Mouse (Mus musculus) colon, adult 2 months (tissue): ENCODE results near the gene Gm12216. TPM values are rescaled to one million over a fixed set of nuclear protein-coding genes. Genes with fewer than 3 reads are reported as not detected.

Experiments
- polyA plus RNA-seq: library from polyadenylated mRNA; depleted of rRNA; stranded (reverse); fragments of >200 nt; gene quantifications from 2 replicates; pipeline ENCODE4 v1.2.3, GENCODE M21; 2012; rRNA removed

Gm12216 gene
- 5.9 and 8.2 TPM in 2 replicates for polyA plus RNA-seq

GRCm38 (mm10) chr11:53858761-53859580 is at the start of gene Gm12216:
Gene Gm12216 (minus strand): TSS chr11:53859256.

GRCm38 (mm10) chr11:53891505-53892451 is 32.7 kb upstream of the Gm12216 start, which contains the start of gene Slc22a5:
Gene Slc22a5 (minus strand): TSS chr11:53891660.

GRCm38 (mm10) chr11:53773087-53773486 is 86.0 kb downstream of the Gm12216 start, which contains the start of gene Gm17334:
Gene Gm17334 (minus strand): TSS chr11:53773187.

GRCm38 (mm10) chr11:53769760-53770124 is 89.3 kb downstream of the Gm12216 start, which contains the start of gene Irf1:
Gene Irf1 (plus strand): TSS chr11:53770014.

Other genes with a start within 250 kb of the Gm12216 start
- not detected in 2 replicates for gene Il4, start 240.6 kb downstream of the Gm12216 start, polyA plus RNA-seq
- gene Il13, start 224.6 kb downstream of the Gm12216 start, polyA plus RNA-seq = not detected in 2 replicates
- gene Rad50, start 151.9 kb downstream of the Gm12216 start, polyA plus RNA-seq = 3.4 and 3.9 TPM in 2 replicates
- not detected in 2 replicates for gene Il5, start 138.5 kb downstream of the Gm12216 start, polyA plus RNA-seq
- gene Irf1, start 89.2 kb downstream of the Gm12216 start, polyA plus RNA-seq = 228 and 287 TPM in 2 replicates
- gene Gm17334, start 86.1 kb downstream of the Gm12216 start, polyA plus RNA-seq = 0.39 and 1.2 TPM in 2 replicates
- gene Slc22a5, start 32.4 kb upstream of the Gm12216 start, polyA plus RNA-seq = 21.3 and 26.7 TPM in 2 replicates
- 10.3 and 12.7 TPM in 2 replicates for gene Slc22a21, start 121.1 kb upstream of the Gm12216 start, polyA plus RNA-seq
- 0.69 and 0.85 TPM in 2 replicates for gene Slc22a4, start 168.8 kb upstream of the Gm12216 start, polyA plus RNA-seq
- gene Pdlim4, start 209.8 kb upstream of the Gm12216 start, polyA plus RNA-seq = 97.4 and 112 TPM in 2 replicates
- 5.9 and 6.5 TPM in 2 replicates for gene P4ha2, start 240.8 kb upstream of the Gm12216 start, polyA plus RNA-seq